Mouse (Mus musculus) stomach, embryonic 14.5 days (tissue): Measurements from ENCODE around the gene Fhl2. TPM values are rescaled to one million over a fixed set of nuclear protein-coding genes. Genes with fewer than 3 reads are reported as not detected.
"Not testable (repeated sequence)": the region's sequence is repeated elsewhere in the genome, so short reads cannot be mapped to it uniquely, and the experiment has no call there.

Experiments
- ATAC-seq: fragments of 200-750 bp; cut with Nextera tagmentation; 2 replicates; pipeline ENCODE4 v1.8.0; 2017; ENCODE audit warnings: low read depth, moderate TSS enrichment; ENCODE audit not compliant: insufficient number of reproducible peaks, insufficient read depth, low FRiP score
- H3K27ac ChIP-seq: fragments of 300-500 bp; sonication (generic); 2 replicates; pipeline ENCODE4 v1.5.1; 2014; ENCODE audit warnings: mild to moderate bottlenecking, low read length, moderate library complexity, mixed read lengths
- H3K27me3 ChIP-seq: fragments of 300-500 bp; sonication (generic); 2 replicates; pipeline ENCODE4 v1.6.1; 2014; ENCODE audit warnings: low read length, control low read depth, mixed read lengths; ENCODE audit not compliant: control insufficient read depth, insufficient read depth
- H3K36me3 ChIP-seq: fragments of 300-500 bp; sonication (generic); 2 replicates; pipeline ENCODE4 v1.6.1; 2014; ENCODE audit warnings: mild to moderate bottlenecking, control low read depth, low read length, moderate library complexity, mixed read lengths; ENCODE audit not compliant: control insufficient read depth, insufficient read depth
- H3K4me1 ChIP-seq: fragments of 300-500 bp; sonication (generic); 2 replicates; pipeline ENCODE4 v1.6.1; 2014; ENCODE audit warnings: low read length, control low read depth, mixed read lengths; ENCODE audit not compliant: control insufficient read depth, insufficient read depth
- H3K4me2 ChIP-seq: fragments of 300-500 bp; sonication (generic); replicated peaks from 2 replicates; pipeline ENCODE4 v1.6.1; 2014; ENCODE audit warnings: low read depth, low read length, control low read depth
- H3K4me3 ChIP-seq: fragments of 300-500 bp; sonication (generic); 2 replicates; pipeline ENCODE4 v1.5.1; 2014; ENCODE audit warnings: low read depth, low read length, control low read depth
- H3K9ac ChIP-seq: fragments of 300-500 bp; sonication (generic); replicated peaks from 2 replicates; pipeline ENCODE4 v1.6.1; 2014; ENCODE audit warnings: low read depth, mild to moderate bottlenecking, control low read depth, low read length, moderate library complexity, mixed read lengths
- H3K9me3 ChIP-seq: fragments of 300-500 bp; sonication (generic); 2 replicates; pipeline ENCODE4 v1.6.1; 2016; ENCODE audit warnings: low read depth, low read length, control low read depth; ENCODE audit not compliant: control insufficient read depth
- WGBS: fragments of 180-500 bp; shearing (Covaris S2); extraction: QIAGEN DNeasy Blood & Tissue Kit; methylation state at CpG from one replicate; pipeline ENCODE4 v1.1.7; 2014; 5-methylcytosine and 5-hydroxymethylcytosine counted together
- polyA plus RNA-seq: library from polyadenylated mRNA; unstranded; fragments of >200 nt; fragmentation: Nextera tagmentation; extraction: Ambion mirVana; gene quantifications from 2 replicates; pipeline ENCODE4 v1.2.1, GENCODE M21; 2014

The Fhl2 gene
- polyA plus RNA-seq, 1 experiment from 2014 or later: 97.4 TPM

DNA sequence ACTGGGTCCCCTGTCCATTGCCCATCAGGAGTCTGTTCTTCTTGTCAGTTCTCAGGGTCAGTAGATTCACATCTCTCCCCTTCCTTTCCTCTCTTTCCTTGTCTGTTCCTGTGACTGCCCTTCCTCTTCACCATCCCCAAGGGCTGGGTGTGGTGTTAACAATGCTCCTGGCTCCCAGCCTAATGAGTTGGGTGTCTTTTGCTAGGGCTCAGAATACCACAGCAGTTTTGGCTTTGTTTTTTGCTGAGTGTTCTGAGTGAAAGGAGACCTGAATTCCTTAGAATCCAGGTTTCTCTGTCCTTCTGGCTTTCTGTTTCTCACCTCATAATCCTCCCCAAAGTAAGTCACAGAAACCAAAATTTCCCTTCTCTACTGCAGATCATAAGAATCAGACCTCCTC is 5.4 kb upstream of the Fhl2 start:
- H3K4me2 ChIP-seq: no peak overlapping the region
- ATAC-seq: no peak
- H3K27me3 ChIP-seq: no peaks in the 10 kb centered on the region
- no peaks in the 10 kb centered on the region for H3K9me3 ChIP-seq
- H3K27ac ChIP-seq: no peak overlapping the region; the same call in 1 of the 2 replicates
- H3K4me1 ChIP-seq: no peaks in the 10 kb centered on the region
- no peak overlapping the region for H3K4me3 ChIP-seq
- H3K9ac ChIP-seq: no peak overlapping the region
- H3K36me3 ChIP-seq: no peaks in the 10 kb centered on the region

DNA sequence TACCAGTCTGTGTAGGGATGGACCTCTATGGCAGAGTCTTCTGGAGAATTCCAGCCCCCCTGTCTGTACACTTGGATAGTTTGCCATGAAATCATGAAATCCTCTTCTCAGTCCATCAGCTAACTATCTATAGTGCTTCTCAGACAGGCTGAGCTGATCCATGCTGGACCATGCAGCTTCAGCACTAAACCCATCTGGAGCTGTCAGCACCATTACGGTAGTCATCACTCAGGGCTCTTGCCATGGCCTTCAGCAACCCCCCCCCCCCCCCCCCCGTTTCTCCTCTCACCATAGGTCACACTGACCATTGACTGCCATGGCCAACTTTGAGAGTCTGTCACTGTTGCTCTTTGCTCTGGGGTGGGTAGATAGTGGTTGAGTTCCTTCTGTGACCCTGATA is 5.0 kb upstream of the Fhl2 start:
- Histone ChIP-seq H3K36me3 (no peaks in the 10 kb centered on the region), H3K4me3 (no peak overlapping the region), H3K27me3 (no peaks in the 10 kb centered on the region), H3K9me3 (no peaks in the 10 kb centered on the region), H3K9ac (no peak overlapping the region), H3K4me2 (no peak overlapping the region), H3K27ac (no peak overlapping the region), H3K4me1 (no peaks in the 10 kb centered on the region; the same call in 1 of the 2 replicates)
- no peak for ATAC-seq
- WGBS: 81% methylated on average over 2 of the region's 2 CpGs

DNA sequence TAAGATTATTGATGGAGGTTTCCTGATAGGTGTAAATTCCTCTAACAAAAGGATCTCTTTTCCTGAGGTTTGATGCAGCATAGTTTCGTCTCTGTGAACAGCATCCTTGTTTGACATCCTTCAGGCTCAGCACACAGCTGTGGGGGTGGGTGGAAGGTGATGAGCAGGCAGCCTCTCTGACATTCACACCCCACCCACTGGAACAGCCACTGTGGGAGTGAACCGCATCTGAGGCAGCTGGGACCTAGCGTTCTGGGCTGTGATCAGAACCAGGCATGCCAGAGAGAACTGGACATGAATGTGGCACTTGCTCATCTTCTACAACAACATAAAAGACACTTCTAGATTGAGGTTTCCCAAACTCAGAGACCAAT is 3.1 kb upstream of the Fhl2 start:
- H3K9ac ChIP-seq: no peak overlapping the region
- no peaks in the 10 kb centered on the region for H3K36me3 ChIP-seq
- H3K4me1 ChIP-seq: peaks cover 6% of the 10 kb centered on the region
- H3K4me3 ChIP-seq: no peak overlapping the region
- no peak for ATAC-seq
- H3K9me3 ChIP-seq: no peaks in the 10 kb centered on the region
- 56% methylated on average over 3 of the region's 3 CpGs for WGBS
- H3K4me2 ChIP-seq: no peak overlapping the region
- H3K27me3 ChIP-seq: no peaks in the 10 kb centered on the region
- H3K27ac ChIP-seq: no peak overlapping the region

DNA sequence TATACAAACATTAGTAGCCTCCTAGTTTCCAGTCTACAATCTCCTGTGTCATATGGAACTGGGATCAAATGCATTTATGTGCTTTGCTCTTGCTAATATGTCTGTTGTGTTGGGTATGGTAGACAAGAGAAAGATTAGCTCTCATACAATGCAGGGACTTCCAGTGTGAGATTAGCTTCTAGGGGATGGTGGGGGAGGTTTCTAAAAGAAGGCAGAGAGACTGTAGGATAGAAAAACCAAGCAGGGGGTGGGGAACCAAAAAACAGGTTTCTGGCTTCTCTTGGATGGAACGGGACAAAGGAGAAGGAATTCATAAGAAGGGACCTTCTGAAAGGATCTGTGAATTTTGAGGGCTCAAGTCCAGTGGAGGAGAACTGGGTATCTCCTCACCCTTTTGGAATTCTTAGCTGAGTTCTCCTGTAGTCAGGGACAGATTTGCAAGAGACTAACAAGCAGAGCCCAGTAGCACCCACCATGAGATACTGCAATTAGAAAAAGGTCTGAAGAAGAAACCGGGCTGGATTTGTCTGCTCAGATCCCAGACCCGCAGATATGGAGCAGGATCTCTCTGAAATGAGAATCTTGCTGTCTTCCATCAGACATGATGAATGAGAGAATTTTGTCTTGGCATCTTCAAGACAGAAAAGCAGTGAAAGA is 2.6 kb upstream of the Fhl2 start:
- 67% methylated on average over 3 of the region's 3 CpGs for WGBS
- no peaks in the 10 kb centered on the region for H3K27me3 ChIP-seq
- H3K9ac ChIP-seq: no peak overlapping the region
- H3K9me3 ChIP-seq: no peaks in the 10 kb centered on the region
- H3K4me2 ChIP-seq: no peak overlapping the region
- ATAC-seq: no peak
- H3K27ac ChIP-seq: no peak overlapping the region
- H3K4me3 ChIP-seq: no peak overlapping the region
- H3K36me3 ChIP-seq: no peaks in the 10 kb centered on the region
- peaks cover 6% of the 10 kb centered on the region for H3K4me1 ChIP-seq

DNA sequence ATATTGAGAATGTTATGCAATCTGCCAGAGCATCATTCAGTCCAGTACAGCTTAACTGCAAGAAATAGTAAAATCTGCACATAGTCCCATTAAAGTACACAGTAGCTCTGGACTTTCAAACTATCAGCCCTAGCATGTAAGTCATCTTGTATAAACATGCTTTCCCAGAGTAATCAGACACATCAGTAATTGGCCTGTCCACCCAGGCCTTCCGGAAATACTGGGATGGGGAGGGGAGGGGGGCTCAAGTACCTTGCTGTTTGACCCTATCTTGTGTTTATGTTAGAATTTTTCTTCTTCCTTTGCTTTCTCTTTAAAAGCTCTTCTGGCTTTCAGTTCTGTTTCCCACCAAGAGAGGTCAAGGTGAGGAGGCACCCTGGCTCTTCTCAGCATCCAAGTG is 725 bp downstream of the Fhl2 start:
- Histone ChIP-seq H3K9me3 (no peaks in the 10 kb centered on the region), H3K9ac (no peak overlapping the region), H3K36me3 (no peaks in the 10 kb centered on the region), H3K4me3 (no peak overlapping the region), H3K27ac (0 out of 2 replicates have a peak overlapping the region, but pooled peaks have one; percentile 16), H3K4me2 (no peak overlapping the region), H3K27me3 (no peaks in the 10 kb centered on the region), H3K4me1 (peaks cover 6% of the 10 kb centered on the region)
- ATAC-seq: no peak
- WGBS: 18% methylated on average over 1 of the region's 1 CpGs

DNA sequence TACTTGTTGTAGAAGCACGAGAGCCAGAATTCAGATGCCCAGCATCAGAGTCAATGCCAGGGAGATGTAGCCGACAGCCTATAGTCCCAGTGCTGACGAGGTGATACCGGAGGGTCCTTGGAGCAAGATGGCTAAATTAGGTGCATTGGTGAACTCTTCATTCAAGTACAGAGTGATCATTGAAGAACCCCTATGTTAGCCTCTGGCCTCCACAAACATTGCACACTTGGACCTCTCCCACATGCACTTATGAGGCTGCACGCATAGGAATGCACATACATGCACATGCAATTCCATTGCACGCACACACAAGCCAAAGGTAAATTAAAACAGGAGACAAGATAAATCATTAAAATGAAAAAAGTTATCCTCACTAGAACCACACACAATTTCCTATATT is 3.4 kb downstream of the Fhl2 start:
- Histone ChIP-seq H3K36me3 (no peaks in the 10 kb centered on the region), H3K27ac (no peak overlapping the region), H3K4me2 (no peak overlapping the region), H3K4me3 (no peak overlapping the region), H3K4me1 (peaks cover 6% of the 10 kb centered on the region), H3K27me3 (no peaks in the 10 kb centered on the region), H3K9ac (no peak overlapping the region), H3K9me3 (no peaks in the 10 kb centered on the region)
- no peak for ATAC-seq
- WGBS: 91% methylated on average over 6 of the region's 6 CpGs

DNA sequence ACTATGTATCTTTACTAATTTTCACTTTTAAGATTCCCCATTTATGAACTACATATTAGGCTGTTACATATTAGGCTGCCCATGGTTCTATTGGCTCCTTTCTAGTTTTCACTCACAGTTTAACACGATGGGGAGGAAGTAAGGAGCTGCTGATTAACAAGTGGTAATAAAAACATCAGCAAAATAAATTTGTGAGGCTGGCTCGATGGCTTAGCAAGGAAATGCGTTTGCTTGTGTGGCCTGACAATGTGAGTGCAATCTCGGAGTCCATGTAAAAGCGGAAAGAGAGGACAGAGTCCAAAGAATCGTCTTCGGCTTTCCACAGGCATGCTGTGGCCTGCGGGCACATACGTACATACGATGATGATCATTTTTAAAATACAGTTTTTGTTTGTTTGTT is 4.3 kb downstream of the Fhl2 start:
- H3K36me3 ChIP-seq: no peaks in the 10 kb centered on the region
- H3K9ac ChIP-seq: no peak overlapping the region
- H3K4me3 ChIP-seq: no peak overlapping the region
- no peak overlapping the region for H3K27ac ChIP-seq
- no peak overlapping the region for H3K4me2 ChIP-seq
- peaks cover 6% of the 10 kb centered on the region for H3K4me1 ChIP-seq
- WGBS: 80% methylated on average over 10 of the region's 10 CpGs
- no peaks in the 10 kb centered on the region for H3K27me3 ChIP-seq
- H3K9me3 ChIP-seq: no peaks in the 10 kb centered on the region
- ATAC-seq: no peak

DNA sequence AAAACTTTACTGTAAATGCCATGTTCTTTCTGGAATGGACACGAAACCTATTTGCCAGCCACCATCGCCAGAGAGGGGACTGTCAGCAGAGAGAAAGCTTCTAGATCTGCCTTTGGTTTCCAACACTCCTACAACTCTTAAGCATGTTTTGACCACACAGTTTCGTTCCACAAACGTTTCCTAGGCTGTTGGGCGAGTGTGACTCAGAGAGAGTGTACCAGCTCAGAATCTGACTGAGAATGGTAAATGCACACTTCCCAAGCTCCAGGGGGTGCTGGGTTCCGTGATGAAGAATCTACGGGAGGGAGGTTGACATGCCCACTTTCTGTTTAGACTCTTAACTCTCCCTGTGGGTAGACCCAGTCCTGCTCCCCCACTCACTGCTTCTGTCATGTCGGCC is 5.7 kb downstream of the Fhl2 start:
- H3K4me3 ChIP-seq: no peak overlapping the region
- no peaks in the 10 kb centered on the region for H3K27me3 ChIP-seq
- H3K9ac ChIP-seq: no peak overlapping the region
- H3K4me2 ChIP-seq: no peak overlapping the region
- H3K4me1 ChIP-seq: no peaks in the 10 kb centered on the region
- no peak overlapping the region for H3K27ac ChIP-seq
- ATAC-seq: no peak
- 80% methylated on average over 8 of the region's 8 CpGs for WGBS
- H3K36me3 ChIP-seq: no peaks in the 10 kb centered on the region
- H3K9me3 ChIP-seq: no peaks in the 10 kb centered on the region

DNA sequence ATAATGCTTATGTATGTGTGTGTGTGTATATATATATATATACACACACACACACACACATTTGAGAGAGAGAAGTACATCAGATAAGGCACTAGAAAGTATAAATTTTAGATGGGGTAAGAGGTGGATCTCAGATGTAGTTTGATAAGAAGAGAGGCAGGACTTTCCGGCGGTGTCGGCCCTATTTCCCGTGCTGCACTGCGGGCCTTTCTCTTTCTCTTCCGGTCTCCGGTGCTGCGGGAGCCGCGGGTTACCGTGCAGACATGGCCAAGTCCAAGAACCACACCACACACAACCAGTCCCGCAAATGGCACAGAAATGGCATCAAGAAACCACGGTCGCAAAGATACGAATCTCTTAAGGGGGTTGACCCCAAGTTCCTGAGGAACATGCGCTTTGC is 7.9 kb downstream of the Fhl2 start:
- H3K9me3 ChIP-seq, H3K9ac ChIP-seq, ATAC-seq, H3K27me3 ChIP-seq, H3K36me3 ChIP-seq, H3K4me3 ChIP-seq, H3K4me1 ChIP-seq, H3K27ac ChIP-seq, H3K4me2 ChIP-seq: not testable (repeated sequence)
- 93% methylated on average over 11 of the region's 16 CpGs for WGBS
